Mouse (Mus musculus): Measurements from ENCODE around the gene Spg21. TPM values are rescaled to one million over a fixed set of nuclear protein-coding genes. Genes with fewer than 3 reads are reported as not detected.

Spg21 gene
- 133 and 139 TPM in 2 replicates for polyA plus RNA-seq (2015; fragmentation: Nextera tagmentation; extraction: Ambion mirVana)

DNA sequence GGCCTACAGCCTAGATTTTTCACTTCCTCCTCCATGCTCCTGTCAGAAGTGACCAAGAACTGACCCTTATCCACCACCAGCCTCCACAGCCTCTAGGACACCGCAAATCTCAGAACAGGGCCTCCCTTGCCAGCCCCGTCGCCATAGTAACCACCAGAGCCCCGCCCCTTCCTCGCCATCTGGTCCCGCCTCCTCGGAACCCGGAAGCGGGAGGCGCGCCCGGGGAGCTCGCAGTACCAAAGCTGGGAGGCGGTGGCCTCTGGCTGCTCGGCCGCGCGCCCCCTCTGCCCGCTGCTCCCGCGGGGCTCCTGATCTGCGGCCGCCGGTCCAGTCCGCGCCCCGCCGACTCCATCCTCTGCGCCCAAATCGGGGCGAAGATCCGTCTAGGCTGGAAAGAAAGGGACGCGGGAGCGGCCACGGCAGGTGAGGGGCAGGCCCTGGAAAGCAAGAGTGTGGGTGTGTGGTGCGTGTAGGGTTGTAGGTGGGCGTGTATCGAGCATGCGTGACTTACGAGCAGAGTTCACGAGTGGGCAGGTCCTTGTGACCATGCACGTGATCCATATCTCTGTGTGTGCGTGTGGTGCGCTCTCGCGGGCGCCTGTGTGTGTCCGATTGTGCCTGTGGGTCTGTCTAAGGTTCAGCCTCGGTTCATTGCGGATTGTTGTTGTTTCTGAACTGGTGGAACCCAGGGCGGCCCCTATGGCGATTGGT, at the start of gene Spg21:
TSS of gene Spg21 (plus strand) at position 216 of the 711 bp plus-strand sequence.
- peak within 1 kb of the TSS; percentile 82 for H3K9ac ChIP-seq (replicated peaks)
- peak within 1 kb of the TSS; percentile 87 for H3K27ac ChIP-seq (replicated peaks)
- peak; percentile 97 for ATAC-seq (replicated peaks)
- under 1% methylated on average over 51 of the region's 53 CpGs for WGBS
- no peaks in the 10 kb centered on the region for H3K27me3 ChIP-seq
- no peaks in the 10 kb centered on the region for H3K9me3 ChIP-seq
- H3K4me1 ChIP-seq, result peaks cover 25% of the 10 kb centered on the region
- peak within 1 kb of the TSS; percentile 69 for H3K4me3 ChIP-seq
- peak within 1 kb of the TSS; percentile 68 for H3K4me2 ChIP-seq (replicated peaks)
- H3K36me3 ChIP-seq, result peaks cover 10% of the 10 kb centered on the region

- Histone ChIP-seq H3K27ac (replicated peaks) (no peak overlapping the region), H3K36me3 (no peaks in the 10 kb centered on the region), H3K9me3 (no peaks in the 10 kb centered on the region), H3K4me1 (no peaks in the 10 kb centered on the region), H3K4me3 (no peak overlapping the region), H3K27me3 (no peaks in the 10 kb centered on the region), H3K9ac (replicated peaks) (no peak overlapping the region), H3K4me2 (replicated peaks) (no peak overlapping the region)
- 70% methylated on average over 3 of the region's 3 CpGs for WGBS
- ATAC-seq (replicated peaks), result no peak
Measured at GRCm38 (mm10) chr9:65411326-65411725, 49.4 kb upstream of the Spg21 start.

- Histone ChIP-seq H3K4me1 (no peaks in the 10 kb centered on the region), H3K9ac (replicated peaks) (no peak overlapping the region), H3K9me3 (no peaks in the 10 kb centered on the region), H3K4me3 (no peak overlapping the region), H3K4me2 (replicated peaks) (no peak overlapping the region), H3K27ac (replicated peaks) (no peak overlapping the region), H3K36me3 (no peaks in the 10 kb centered on the region), H3K27me3 (no peaks in the 10 kb centered on the region)
- no peak for ATAC-seq (replicated peaks)
- WGBS, result 24% methylated on average over 3 of the region's 3 CpGs
Measured at GRCm38 (mm10) chr9:65417738-65418137, 43.0 kb upstream of the Spg21 start.

DNA sequence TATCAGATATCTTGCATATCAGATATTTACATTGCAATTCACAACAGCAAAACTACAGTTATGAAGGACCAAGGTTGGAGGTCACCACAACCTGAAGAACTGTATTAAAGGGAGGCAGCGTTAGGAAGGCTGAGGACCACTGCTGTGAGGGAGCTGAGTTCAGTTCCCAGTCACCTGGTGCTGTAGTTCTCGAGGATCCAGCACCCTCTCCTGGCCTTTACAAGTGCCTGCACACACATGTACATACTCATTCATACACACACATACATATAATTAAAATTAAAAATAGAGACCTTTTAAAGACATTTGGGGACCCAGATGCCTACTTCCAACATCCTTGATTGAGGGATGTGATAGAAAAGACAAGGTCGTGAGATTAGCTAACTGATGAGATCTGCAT, 41.1 kb upstream of the Spg21 start:
- no peak overlapping the region for H3K27ac ChIP-seq (replicated peaks)
- WGBS, result 79% methylated on average over 3 of the region's 3 CpGs
- H3K4me1 ChIP-seq, result no peaks in the 10 kb centered on the region
- H3K4me3 ChIP-seq, result no peak overlapping the region
- ATAC-seq (replicated peaks), result no peak
- H3K9me3 ChIP-seq, result no peaks in the 10 kb centered on the region
- H3K27me3 ChIP-seq, result no peaks in the 10 kb centered on the region
- no peaks in the 10 kb centered on the region for H3K36me3 ChIP-seq
- no peak overlapping the region for H3K4me2 ChIP-seq (replicated peaks)
- no peak overlapping the region for H3K9ac ChIP-seq (replicated peaks)

GRCm38 (mm10) chr9:65422760-65423501, 37.8 kb upstream of the Spg21 start, which contains the start of gene Slc51b:
Gene Slc51b (minus strand): TSS chr9:65422955.
- ATAC-seq (replicated peaks), result no peak
- no peak within 1 kb of the TSS for H3K4me2 ChIP-seq (replicated peaks)
- H3K27ac ChIP-seq (replicated peaks), result no peak within 1 kb of the TSS
- no peak within 1 kb of the TSS for H3K9ac ChIP-seq (replicated peaks)
- H3K4me3 ChIP-seq, result no peak within 1 kb of the TSS
- no peaks in the 10 kb centered on the region for H3K4me1 ChIP-seq
- H3K9me3 ChIP-seq, result no peaks in the 10 kb centered on the region
- H3K27me3 ChIP-seq, result no peaks in the 10 kb centered on the region
- 76% methylated on average over 11 of the region's 11 CpGs for WGBS
- H3K36me3 ChIP-seq, result no peaks in the 10 kb centered on the region

DNA sequence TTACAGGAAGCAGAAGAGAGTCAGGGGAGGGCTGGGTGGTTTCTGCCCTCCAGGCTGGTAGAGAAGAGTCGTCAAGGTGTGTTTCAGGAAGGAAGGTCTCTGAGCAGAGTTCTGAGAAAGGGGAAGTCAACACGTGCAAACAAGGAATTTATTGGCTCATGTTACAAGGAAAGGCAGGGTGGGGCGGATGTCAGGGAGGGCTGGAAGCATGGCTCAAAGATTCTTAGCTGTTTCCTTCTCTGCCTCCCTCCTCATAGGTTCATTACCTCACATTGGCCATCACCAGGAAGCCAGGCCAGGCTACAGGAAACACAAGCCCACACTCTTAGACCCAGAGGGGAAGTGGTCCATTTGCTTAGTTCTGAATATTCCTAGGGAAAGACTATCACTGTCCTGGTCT, 36.4 kb upstream of the Spg21 start:
- Histone ChIP-seq H3K36me3 (no peaks in the 10 kb centered on the region), H3K9ac (replicated peaks) (no peak overlapping the region), H3K27me3 (no peaks in the 10 kb centered on the region), H3K4me2 (replicated peaks) (no peak overlapping the region), H3K4me3 (no peak overlapping the region), H3K9me3 (no peaks in the 10 kb centered on the region), H3K4me1 (no peaks in the 10 kb centered on the region), H3K27ac (replicated peaks) (no peak overlapping the region)
- WGBS, result 70% methylated on average over 3 of the region's 3 CpGs
- ATAC-seq (replicated peaks), result no peak

DNA sequence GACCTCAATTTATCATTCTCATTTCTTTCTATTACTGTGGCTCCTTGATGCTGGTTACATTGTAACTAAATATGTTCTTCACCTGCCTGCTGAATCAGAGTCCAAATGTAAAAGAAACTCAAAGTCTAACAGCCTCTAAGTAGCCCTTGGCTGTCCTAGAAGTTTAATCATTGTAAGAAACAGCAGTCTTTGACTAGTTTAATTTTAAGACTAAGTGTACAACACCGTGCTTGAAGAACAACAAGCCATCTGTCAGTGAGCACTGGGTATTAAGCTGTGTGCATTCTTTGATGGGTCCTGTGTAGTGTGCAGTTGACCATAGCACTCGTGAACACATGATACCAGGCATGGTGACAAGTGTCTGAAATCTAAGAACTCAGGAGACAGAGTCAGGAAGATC, 33.2 kb upstream of the Spg21 start:
- no peaks in the 10 kb centered on the region for H3K4me1 ChIP-seq
- H3K9ac ChIP-seq (replicated peaks), result no peak overlapping the region
- H3K27ac ChIP-seq (replicated peaks), result no peak overlapping the region
- H3K4me2 ChIP-seq (replicated peaks), result no peak overlapping the region
- 75% methylated on average over 2 of the region's 2 CpGs for WGBS
- H3K36me3 ChIP-seq, result no peaks in the 10 kb centered on the region
- no peaks in the 10 kb centered on the region for H3K27me3 ChIP-seq
- no peaks in the 10 kb centered on the region for H3K9me3 ChIP-seq
- ATAC-seq (replicated peaks), result no peak
- no peak overlapping the region for H3K4me3 ChIP-seq

GRCm38 (mm10) chr9:65428003-65428402, 32.7 kb upstream of the Spg21 start:
- ATAC-seq (replicated peaks), result no peak
- WGBS, result 92% methylated on average over 5 of the region's 5 CpGs
- no peaks in the 10 kb centered on the region for H3K27me3 ChIP-seq
- no peaks in the 10 kb centered on the region for H3K36me3 ChIP-seq
- H3K27ac ChIP-seq (replicated peaks), result no peak overlapping the region
- no peaks in the 10 kb centered on the region for H3K9me3 ChIP-seq
- no peak overlapping the region for H3K9ac ChIP-seq (replicated peaks)
- no peaks in the 10 kb centered on the region for H3K4me1 ChIP-seq
- H3K4me2 ChIP-seq (replicated peaks), result no peak overlapping the region
- H3K4me3 ChIP-seq, result no peak overlapping the region

DNA sequence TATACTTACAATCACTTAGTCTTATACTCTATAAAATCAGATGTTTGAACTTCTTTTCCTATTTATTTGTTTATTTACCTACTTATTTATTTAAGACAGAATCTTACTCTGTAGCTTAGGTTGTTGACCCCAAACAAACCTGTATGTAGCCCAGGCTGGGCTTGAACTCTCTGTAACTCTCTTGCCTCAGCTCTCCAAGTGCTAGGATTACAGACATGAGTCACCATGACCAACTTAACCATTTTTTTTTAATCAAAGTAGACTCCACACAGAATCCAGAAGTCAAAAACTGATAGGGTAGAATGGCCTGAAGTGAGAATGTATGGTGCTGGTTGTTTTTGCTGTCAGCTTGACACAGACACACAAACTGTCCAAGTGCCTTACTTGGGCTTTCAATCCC, 30.3 kb upstream of the Spg21 start:
- Histone ChIP-seq H3K4me2 (replicated peaks) (no peak overlapping the region), H3K9ac (replicated peaks) (no peak overlapping the region), H3K9me3 (no peaks in the 10 kb centered on the region), H3K36me3 (no peaks in the 10 kb centered on the region), H3K27me3 (no peaks in the 10 kb centered on the region), H3K4me1 (no peaks in the 10 kb centered on the region), H3K27ac (replicated peaks) (no peak overlapping the region), H3K4me3 (no peak overlapping the region)
- no peak for ATAC-seq (replicated peaks)

DNA sequence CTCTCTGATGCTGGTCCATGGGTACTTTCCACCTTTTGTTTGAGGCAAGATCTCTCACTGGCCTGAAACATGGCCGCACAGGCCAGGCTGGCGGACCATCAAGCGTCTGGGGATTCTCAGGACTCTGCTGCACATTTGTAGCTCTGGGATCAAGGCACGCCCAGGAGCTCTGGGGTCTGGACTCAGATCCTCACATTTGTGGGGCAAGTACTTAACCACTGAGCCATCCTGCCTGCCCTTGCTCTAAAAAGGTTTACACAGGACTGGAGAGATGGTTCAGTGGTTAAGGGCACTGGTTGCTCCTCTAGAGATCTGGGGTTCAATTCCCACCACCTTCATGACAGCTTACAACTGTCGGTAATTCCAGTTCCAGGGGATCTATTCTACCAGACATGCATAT, 29.8 kb upstream of the Spg21 start:
- Histone ChIP-seq H3K36me3 (no peaks in the 10 kb centered on the region), H3K27me3 (no peaks in the 10 kb centered on the region), H3K4me2 (replicated peaks) (no peak overlapping the region), H3K9me3 (no peaks in the 10 kb centered on the region), H3K9ac (replicated peaks) (no peak overlapping the region), H3K4me3 (no peak overlapping the region), H3K27ac (replicated peaks) (no peak overlapping the region), H3K4me1 (no peaks in the 10 kb centered on the region; the same call in 1 of the 2 replicates)
- no peak for ATAC-seq (replicated peaks)
- 92% methylated on average over 5 of the region's 5 CpGs for WGBS

GRCm38 (mm10) chr9:65432236-65432635, 28.5 kb upstream of the Spg21 start:
- 3% methylated on average over 3 of the region's 3 CpGs for WGBS
- no peaks in the 10 kb centered on the region for H3K27me3 ChIP-seq
- H3K36me3 ChIP-seq, result no peaks in the 10 kb centered on the region
- H3K4me1 ChIP-seq, result peaks cover 11% of the 10 kb centered on the region
- no peaks in the 10 kb centered on the region for H3K9me3 ChIP-seq
- H3K9ac ChIP-seq (replicated peaks), result no peak overlapping the region
- no peak overlapping the region for H3K4me3 ChIP-seq
- ATAC-seq (replicated peaks), result no peak
- H3K4me2 ChIP-seq (replicated peaks), result no peak overlapping the region
- no peak overlapping the region for H3K27ac ChIP-seq (replicated peaks)

DNA sequence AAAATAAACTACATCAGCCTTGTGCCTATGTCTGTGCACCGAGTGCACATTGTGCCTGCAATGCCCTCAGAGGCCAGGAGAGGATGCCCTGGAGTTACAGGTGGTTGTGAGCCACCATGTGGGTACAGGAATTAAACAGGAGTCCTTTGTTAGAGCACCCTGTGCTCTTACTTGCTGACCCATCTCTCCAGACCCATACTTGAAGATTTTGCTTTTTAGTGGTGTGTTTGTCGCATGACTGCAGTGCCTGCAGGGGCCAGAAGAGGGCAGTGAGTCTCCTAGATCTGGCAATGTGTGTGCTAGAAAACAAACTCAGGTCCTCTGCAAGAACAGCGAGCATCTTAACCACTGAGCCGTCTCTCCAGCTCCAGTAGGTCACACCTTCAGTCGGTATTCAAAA, 26.6 kb upstream of the Spg21 start:
- Histone ChIP-seq H3K36me3 (no peaks in the 10 kb centered on the region; the same call in 1 of the 2 replicates), H3K9ac (replicated peaks) (no peak overlapping the region), H3K27ac (replicated peaks) (no peak overlapping the region), H3K4me2 (replicated peaks) (no peak overlapping the region), H3K27me3 (no peaks in the 10 kb centered on the region), H3K9me3 (no peaks in the 10 kb centered on the region), H3K4me3 (no peak overlapping the region), H3K4me1 (peaks cover 15% of the 10 kb centered on the region)
- no peak for ATAC-seq (replicated peaks)
- WGBS, result 53% methylated on average over 5 of the region's 5 CpGs

All from forebrain, embryonic 15.5 days (tissue).